Mouse (Mus musculus) T-helper 2 cell (primary cell): ENCODE measurements around the gene Rapgef1.
"Not testable (repeated sequence)": the region's sequence is repeated elsewhere in the genome, so short reads cannot be mapped to it uniquely, and the experiment has no call there.

Experiments
- in situ Hi-C: fragments of 300-600 bp; cut with MboI, MseI; formaldehyde crosslinking; loops from one replicate; pipeline ENCODE4 v1.15.1; 2025; ENCODE audit warnings: high pct_unique_total_duplicates

Gene Rapgef1

DNA sequence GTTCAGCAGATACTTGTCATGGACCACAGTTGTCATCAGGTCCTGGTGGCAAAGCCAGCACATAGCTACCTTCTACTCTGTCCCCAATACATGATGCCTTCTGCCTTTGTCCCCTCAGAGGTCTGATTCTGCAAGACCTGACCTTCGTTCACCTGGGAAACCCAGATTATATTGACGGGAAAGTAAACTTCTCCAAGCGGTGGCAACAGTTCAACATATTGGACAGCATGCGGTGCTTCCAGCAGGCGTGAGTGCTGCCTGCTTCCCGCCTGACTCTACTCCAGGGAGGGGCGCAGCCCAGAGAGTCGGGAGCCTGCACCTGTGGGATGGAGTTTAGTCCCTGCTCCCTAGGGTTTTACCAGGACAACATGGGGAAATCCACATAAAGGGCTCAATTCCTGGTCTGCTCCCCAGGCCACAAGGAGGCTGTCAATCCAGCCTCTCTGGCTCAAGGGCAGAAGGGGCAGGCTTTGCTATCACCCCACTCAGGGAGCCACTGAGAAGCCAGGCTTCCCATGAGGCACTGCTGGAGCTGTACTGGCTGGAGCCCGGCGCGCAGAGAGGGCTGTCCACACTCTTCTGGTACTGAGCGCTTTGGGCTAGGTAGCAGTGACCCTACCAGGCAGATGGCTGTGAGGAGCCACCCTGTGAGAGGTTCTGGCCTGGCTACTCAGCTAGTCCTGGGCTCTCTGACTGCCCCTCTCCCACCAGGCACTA is 117.8 kb downstream of the Rapgef1 start:
- in situ Hi-C loops, result no loop called here

DNA sequence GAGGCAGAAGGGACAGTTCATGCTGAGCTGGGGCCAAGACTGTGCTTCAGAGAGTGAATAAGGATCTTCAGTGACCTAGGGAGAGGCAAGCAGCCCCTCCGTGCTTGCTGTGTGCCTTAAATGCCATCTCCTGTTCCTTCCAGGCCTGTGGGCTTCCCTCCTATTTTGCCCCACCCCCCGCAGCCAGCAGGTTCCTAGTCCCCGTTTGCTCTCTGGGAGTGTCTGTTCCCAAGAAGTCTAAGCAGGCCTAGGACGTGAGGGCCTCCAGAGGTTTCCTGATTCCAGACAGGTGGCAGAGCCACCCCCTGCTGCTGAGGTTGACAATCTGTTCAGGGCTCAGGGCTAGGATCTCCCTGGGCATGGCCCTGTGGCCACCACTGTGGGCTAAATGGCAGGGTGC is 119.3 kb downstream of the Rapgef1 start:
- in situ Hi-C loops, result no loop called here

DNA sequence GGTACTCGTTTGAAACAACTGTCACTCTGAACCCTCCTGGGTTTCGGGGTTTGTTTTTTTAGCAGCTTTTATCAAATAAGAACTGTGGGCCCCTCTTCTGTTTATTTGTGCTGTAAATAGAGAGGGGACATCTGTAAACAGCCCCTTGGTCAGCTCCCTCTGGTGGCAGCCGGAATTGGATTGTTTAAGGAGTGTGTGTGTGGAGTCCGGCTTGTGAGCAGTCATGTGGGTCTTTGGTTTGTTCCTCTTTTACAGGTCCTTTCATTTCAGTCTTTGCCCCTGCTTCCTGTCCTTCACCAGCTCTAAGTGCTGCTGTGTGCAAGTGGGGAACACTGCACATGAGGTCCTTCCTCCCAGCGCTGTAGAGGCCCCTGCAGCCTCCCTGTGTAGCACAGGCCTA is 119.8 kb downstream of the Rapgef1 start:
- in situ Hi-C loops, result no loop called here

DNA sequence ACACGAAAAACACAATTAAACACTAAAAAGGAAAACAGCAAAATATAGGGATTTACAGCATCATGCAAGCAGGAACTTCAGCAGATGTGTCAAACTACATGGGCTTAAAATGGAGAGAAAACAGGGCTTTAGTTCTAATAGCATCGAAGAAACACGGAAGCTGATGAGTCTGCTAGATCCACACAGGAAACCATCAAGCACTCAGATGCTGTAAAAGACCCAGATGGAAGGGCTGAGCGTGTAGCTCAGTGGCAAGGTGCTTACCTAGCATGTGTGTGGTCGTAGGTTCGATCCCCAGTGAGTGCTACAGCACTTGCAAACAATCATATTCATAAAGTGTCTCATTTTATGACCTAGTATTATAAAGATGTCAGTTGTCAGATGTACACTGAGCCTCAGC is 121.7 kb downstream of the Rapgef1 start:
- in situ Hi-C loops, result no loop called here

DNA sequence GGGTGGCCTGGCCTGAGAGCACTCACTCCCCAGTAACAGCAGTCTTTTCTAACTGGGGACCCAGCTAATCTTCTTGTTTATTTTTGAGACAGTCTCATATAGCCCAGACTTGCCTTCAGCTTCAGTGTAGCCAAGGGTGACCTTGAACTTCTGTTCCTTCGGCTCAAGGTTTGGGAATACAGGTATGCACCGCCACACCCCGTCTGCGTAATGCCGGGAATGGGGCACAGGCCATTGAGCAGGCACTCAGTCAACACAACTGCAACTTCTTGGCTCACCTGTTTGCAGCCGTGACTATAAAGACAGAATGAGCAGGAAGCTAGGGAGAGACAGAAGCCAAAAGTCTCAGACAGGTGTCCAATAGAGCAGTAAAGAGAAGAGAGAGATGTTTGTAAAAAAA is 124.7 kb downstream of the Rapgef1 start:
- in situ Hi-C loops, result no loop called here

DNA sequence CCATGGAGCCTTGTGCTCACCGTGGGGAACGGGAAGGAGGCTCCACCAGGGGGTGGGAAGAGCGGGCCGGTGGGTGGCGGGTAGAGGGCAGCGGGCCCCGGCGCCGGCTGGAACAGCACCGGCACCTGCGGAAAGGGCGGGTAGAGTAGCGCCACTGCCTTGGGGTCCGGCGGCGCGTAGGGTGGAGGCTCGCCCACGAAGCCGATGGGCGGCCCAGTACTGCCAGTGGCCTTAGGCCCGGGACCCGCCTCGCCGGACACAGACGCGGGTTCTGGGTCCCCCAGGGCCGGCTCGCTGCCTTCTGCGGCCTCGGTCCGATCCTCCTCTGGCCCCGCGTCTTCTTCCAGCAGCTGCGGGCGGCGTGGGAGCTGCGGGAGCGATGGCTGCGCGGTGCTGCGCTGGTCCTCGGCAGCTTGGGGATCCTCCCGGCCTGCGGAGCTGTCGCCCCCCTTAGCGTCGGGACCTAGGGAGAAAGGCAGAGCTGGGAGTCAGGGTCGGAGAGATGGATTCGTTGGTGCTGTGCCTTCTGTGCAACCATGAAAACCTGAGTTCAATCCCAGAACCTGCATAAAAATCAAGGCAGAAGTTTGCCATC is 127.8 kb downstream of the Rapgef1 start:
- in situ Hi-C loops, result no loop called here

DNA sequence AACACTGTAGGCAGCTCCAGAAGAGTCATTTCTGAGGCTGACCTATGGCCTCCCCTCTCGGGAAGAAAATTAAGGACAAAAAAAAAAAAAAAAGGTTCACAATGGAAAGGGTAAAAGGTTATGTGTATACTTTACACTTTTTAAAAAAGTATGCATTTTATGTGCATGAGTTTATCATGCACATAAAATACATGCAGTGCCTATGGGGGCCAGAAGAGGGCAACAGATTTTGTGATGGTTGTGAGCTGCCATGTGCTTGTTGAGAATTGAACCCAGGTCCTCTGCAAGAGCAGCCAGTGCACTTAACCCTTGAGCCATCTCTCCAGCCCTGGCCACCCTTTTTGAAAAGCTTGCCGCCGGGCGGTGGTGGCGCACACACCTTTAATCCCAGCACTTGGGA is 128.3 kb downstream of the Rapgef1 start:
- in situ Hi-C loops, result no loop called here

DNA sequence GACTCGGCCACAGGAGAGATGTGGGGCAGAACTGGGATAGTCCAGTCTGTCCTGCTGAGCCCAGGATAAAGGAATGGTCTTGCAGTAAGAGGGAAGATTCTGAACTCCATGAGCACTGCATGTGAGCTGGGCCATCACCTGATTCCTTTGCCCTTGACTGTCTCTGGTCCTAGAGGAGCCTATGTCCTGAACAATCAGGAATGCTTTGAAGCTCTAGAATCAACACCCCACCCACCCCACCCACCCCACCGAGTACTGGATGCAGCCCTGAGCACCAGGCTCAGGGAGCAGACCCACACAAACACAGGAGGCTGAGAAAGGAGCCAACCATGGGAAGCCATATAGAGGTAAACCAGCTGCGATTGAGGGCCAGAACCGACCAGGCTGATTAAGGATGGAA is 129.0 kb downstream of the Rapgef1 start:
- in situ Hi-C loops, result no loop called here

DNA sequence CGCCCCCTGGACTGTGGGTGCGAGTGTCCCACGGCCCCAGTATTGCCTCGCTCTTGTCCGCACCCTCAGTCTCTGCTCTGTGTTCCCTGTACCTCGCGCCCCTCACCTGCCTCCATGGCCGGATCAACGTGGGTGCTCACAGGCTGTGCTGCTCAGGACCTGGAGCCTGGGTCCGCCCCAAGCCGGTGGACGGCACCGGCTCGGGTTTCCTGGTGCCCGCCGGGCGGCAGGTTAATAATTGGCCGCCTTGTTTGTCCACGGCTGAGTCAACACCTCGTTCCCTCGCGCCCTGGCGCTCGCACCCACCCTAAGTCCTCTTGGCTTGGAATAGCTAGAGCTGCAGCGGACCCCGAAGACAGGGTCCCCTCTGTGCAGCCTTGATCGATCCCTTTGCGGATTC is 132.0 kb downstream of the Rapgef1 start, which contains the start of gene Gm13420:
Gene Gm13420, minus strand, starts transcription at position 189 of the 400 bp plus-strand sequence.
- in situ Hi-C loops, result no loop called here

DNA sequence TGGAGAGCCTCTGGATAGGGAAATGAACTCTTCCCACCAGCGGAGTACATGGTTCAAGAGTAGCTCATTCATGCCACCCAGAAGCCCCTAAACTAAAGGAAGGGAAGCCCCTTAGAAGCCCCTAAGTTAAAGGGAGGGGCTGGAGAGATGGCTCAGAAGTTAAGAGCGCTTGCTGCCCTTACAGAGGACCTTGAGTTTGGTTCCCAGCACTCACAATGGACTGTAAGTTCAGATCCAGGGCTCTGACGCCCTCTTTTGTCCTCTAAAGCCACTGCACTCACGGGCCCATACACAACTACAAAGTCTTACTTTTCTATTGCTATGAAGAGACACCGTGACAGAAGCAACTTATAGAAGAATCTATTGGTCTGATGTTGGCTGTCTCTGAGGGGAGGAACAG is 132.9 kb downstream of the Rapgef1 start:
- in situ Hi-C loops, result no loop called here

DNA sequence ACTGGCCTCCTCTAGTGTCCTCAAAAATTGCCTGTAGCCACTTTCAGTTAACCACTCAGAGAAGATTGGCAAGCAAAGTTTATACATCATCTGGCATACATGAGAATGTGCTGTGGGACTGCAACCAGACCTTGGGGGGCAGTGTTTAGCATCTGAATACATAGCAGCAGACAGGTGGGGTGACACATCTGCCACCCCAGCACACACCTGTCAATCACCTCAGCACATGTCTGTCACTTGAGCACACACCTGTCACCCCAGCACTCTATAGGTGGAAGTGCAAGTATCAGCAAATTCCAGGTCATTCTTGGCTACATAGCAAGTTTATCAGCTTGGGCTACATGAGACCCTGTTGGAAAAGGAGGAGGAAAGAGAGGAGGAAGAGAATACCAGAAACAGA is 136.2 kb downstream of the Rapgef1 start:
- in situ Hi-C loops, result no loop called here

DNA sequence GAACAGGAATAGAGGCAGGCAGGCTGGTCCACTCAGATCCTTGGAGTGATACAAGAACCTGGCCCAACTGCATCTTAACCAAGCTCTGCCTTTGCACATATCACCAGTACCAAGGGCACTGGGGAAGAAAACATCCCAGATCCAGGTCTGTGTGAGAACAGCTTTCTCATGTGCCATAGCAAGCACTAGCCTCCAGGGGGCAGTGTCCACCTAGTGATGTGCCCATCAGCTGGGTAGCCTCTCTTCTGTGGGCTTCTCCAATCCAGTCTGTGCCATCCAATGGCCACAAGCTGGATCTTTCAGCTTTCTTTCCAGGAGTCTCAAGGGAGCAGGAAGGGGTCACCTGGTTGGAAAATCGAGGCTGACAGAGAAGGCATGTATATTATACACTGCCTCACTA is 145.3 kb downstream of the Rapgef1 start:
- in situ Hi-C loops, result no loop called here

DNA sequence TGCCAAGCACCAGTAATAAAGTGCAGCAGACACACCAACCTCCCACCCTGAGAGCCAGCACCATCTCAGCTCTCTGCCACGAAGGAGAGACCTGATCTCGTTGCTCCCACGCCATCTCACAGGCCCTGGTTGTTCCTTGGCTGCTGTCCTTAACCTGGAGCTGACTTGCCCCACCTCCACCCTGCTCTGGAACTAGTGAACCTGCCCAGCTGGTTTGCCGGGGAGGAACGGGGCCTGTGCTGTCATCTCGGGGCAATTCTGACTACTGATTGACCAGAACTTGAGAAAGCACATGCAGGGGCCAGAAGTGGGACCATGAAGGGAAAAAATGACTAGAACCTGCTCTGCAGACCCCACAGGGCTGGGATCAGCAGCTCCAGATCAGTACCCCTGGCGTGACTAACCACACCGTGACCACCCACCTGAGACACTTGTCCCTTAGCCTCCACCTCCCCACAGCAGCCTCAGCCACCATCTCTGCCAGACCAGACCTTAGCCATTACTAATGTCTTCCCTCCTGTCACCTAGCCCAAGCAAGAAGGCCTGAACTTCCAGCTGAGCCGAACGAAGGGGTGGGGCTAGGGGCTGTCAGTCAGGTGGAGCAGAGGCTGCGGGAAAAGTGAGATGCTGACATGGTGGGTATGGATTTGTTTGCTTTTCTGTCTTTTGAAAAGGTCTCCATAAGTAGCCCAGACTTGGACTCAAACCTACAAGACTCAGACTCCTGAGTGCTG is 148.6 kb downstream of the Rapgef1 start:
- in situ Hi-C loops, result no loop called here

DNA sequence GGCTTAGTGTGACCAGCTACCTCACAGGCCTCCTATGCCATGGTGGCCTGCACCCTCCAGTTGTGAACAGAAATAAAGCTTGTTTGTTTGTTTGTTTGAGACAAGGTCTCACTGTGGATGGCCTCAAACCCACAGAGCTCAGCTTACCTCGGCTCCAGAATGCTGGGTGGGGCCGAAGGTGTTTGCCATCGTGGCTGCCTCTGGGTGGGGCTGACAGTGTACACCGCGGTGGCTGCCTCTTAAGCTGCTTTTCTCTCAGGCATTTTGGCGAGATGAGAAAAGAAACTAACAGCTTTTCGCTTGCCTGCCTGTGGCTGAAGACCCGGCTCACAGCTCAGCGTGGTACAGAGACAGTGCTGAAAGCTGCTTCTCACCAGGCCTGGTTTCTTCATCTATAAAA is 149.4 kb downstream of the Rapgef1 start:
- in situ Hi-C loops, result no loop called here

DNA sequence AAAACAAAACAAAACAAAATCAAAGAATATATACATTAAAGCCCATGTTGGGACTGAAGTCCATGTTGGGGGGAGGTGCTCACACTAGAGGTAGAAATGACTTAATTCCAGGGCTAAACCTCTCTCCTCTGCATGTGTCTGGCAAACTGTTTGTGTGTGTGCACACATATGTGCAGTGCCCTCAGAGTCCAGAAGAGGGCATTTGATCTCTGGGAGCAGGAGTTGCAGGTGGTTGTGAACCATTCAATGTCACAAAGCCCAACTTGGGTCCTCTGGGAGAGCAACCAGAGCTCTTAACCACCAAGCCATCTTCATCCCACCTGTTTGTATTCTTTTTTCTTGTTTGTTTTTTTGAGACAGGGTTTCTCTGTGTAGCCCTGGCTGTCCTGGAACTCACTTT is 150.6 kb downstream of the Rapgef1 start:
- in situ Hi-C loops, result no loop called here

DNA sequence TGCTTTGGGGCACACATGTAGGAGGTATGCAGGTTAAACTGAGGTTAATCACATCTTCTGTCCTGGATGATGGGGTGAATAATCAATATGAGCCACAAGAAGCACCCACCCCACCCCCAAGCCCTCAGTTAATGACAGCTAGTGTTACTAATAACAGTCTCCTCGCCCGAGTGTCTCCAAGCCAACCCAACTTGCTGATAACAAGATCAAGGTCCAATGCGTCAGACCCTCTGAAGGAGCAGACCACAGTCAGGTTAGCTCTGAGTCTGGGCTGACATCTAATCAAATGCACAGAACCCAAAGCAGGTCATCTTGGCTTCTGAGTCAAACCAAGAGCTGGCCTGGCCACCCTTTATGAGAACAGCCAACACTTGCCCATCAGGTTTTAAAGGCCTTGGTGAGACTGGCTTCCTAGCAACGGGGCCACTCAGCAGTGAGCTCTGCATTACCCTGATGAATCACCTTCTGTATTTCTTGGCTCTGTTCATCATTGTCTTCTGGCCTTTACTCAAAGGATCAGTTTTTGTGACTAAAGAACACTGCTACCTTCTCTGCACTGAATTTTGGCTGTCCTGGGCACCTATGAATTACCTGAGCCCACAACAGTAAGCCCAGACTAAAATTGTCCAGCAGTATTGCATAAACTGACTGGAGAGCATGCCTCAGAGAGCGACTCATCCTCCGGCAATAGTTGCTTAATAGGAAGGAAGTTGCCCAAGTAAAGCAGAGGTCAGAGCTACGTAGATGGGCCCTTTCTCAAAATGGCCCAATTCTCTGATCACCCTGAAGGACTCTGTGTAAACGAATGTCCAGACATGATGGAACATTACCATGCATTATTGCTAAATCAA is 152.3 kb downstream of the Rapgef1 start:
- in situ Hi-C loops, result no loop called here

DNA sequence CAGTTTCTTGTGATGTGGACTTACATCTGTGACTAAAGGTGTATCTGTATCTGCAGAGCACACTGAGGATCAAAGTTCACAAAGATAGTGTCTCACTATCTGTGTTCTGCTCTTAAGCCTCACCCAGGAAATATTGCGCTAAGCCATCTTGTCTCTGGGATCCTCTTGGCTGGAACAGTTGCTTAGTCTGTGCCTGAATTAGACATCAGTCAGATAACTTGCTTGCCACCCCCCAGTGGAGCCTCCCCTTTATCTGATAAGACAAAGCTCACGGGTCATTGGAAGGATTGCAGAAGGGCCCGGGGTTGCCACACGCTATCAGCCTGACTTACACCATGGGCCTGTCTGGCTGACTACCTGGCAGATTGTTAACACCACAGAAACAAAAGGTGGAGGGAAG is 153.8 kb downstream of the Rapgef1 start:
- in situ Hi-C loops, result no loop called here

DNA sequence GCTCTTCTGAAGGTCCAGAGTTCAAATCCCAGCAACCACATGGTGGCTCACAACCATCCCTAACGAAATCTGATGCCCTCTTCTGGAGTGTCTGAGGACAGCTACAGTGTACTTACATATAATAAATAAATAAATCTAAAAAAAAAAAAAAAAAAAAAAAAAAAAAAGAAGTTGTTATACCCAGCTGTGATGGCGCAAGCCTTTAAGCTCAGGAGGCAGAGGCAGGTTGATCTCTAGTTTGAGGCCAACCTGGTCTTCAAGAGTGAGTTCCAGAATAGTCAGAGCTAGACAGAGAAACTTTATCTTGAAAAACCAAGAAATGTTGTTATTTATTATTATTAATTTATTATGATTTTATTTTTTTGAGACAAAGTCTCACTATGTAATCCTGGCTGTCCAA is 161.7 kb downstream of the Rapgef1 start:
- in situ Hi-C loops, result not testable (repeated sequence)

DNA sequence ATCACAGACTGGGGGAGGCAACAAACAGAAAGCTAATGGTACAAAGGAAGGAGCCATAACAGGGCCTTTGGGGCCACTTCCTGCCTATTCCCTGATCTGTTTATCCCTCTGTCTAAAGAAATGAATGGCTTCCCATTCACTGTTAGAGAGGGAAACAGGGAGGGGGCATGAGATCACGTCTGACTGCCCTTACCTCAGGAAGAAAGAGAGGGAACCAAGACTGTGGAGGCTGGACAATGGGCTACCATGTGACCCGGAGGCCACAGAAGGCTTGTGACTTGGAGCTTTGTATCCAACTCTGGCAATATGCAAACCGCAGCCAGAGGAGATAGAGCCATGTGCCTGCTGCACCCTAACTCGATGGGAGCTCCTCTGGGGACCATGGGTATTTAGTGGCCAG is 164.8 kb downstream of the Rapgef1 start:
- in situ Hi-C loops, result no loop called here

DNA sequence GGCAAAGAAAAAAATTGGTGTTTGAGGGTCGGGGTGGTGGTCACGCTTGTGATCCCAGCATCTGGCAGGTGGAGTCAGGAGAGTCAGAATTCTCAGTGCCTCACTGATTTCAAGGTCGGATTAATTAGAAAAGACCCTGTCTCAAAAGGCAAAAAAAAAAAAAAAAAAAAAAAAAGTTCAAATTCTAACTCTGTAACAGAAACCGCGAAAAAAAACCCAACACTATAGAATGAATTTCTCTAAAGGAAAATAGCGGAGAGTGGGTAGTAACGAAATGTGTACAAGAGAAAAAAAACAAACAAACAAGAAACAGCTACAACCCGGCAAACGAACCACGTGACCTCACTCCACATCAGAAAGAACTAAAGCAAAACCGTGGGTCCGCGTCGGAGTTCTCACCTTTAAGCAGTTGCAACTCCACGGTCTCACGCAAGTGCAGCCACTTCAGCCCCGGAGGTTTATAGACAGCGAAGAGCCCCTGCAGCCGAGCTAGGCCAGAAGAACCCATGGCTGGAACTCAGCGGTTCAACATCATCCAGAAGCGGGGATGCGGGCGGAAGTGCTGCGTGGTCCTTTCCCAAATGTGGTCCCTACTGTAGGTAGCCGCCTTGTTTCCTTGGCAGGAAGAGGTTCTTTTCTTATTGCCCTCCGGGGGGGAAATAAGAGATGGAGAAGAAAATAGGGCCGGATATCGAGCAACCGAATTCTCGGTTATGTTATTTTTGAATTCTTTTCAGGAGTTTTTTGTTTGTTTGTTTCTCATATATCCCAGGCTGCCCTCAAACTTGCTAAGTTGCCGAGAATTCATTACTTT is 167.8 kb downstream of the Rapgef1 start, which contains the start of gene Coq4:
Gene Coq4, plus strand, starts transcription at position 390 of the 814 bp plus-strand sequence.
- in situ Hi-C loops, result no loop called here
